Mouse (Mus musculus) olfactory bulb, adult 2 months (tissue): ENCODE measurements around the gene Rasa3. TPM values are rescaled to one million over a fixed set of nuclear protein-coding genes. Genes with fewer than 3 reads are reported as not detected.

ENCODE experiments used
- H3K27ac ChIP-seq: fragments of 200-500 bp; 2 replicates; pipeline ENCODE4 v1.5.1; 2012; ENCODE audit warnings: low read depth, low read length; ENCODE audit not compliant: insufficient read depth
- H3K4me1 ChIP-seq: fragments of 200-500 bp; 2 replicates; pipeline ENCODE4 v1.6.1; 2012; ENCODE audit warnings: low read length; ENCODE audit not compliant: control insufficient read depth, insufficient read depth
- H3K4me3 ChIP-seq: fragments of 200-500 bp; 2 replicates; pipeline ENCODE4 v1.5.1; 2012; ENCODE audit warnings: mild to moderate bottlenecking, low read depth, low read length, moderate library complexity; ENCODE audit not compliant: insufficient read depth
- CTCF ChIP-seq: fragments of 200-500 bp; IDR thresholded peaks from 2 replicates; pipeline ENCODE4 v1.5.1; 2012; ENCODE audit warnings: low read depth, mild to moderate bottlenecking, low read length, moderate library complexity; ENCODE audit not compliant: insufficient read depth
- POLR2A ChIP-seq: fragments of 200-500 bp; IDR thresholded peaks from 2 replicates; pipeline ENCODE4 v1.6.1; 2012; ENCODE audit warnings: mild to moderate bottlenecking, low read depth, low read length, moderate library complexity; ENCODE audit not compliant: insufficient read depth
- WGBS: fragments of 180-500 bp; shearing (Covaris S2); methylation state at CpG from one replicate; pipeline ENCODE4 v1.1.7; 2018; 5-methylcytosine and 5-hydroxymethylcytosine counted together
- polyA plus RNA-seq: library from polyadenylated mRNA; stranded (reverse); fragments of >200 nt; gene quantifications from 2 replicates; pipeline ENCODE4 v1.2.4, GENCODE M21; 2012; ENCODE audit warnings: low replicate concordance; ENCODE audit not compliant: missing spikeins, insufficient read depth, insufficient read length

Rasa3 gene
- polyA plus RNA-seq, 1 experiment, result not detected

DNA sequence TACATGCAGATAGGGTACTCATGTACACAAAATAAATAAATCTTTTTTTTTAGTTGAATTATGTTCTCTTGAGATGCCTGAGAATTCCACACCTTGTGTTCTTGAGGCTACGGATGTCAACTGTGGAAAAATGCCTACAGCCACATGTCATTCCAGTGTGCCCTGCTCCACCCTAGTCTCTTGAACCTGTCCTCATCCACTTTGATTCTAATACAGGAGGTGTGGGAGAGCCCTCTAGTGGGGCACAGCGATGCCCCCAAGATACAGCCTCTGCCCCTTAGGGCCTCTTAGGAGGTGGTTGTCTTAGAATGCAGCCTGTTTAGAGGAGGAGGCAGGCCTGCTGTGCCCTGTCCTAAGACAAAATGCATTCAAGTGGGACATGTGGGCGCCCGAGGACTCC is 10.5 kb upstream of the Rasa3 start:
- WGBS, result 72% methylated on average over 4 of the region's 4 CpGs

DNA sequence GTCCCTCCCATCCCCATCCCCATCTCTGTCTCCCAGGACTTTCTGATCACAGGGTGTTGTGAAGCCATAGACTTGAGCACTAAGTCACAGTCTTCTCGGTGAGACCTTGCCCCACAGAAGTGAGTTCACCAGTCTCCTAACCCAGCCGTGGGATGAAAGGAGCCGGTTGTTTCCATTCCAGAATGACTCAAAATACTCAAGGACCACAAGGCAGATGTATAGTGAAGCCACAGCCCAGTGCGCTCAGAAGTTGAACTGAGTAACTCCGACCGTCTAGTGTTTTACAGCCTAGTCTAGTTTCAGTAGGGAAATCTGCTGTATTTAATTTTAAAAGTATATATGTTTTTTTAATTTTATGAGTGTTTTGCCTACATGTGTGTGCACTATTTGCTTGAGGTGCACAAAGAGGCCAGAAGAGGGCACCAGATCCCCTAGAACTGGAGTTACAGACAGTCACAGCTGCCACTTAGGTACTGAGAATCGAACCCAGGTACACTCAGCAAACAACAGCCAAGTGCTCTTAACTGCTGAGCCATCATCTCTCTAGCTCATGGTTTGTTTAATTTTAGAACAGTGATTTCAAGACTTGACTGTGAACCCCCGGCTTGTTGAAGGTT is 9.8 kb upstream of the Rasa3 start:
- no peak overlapping the region for H3K27ac ChIP-seq
- TF ChIP-seq CTCF (no peak), POLR2A (no peak)
- no peak overlapping the region for H3K4me3 ChIP-seq
- WGBS, result 90% methylated on average over 8 of the region's 8 CpGs
- peaks cover 6% of the 10 kb centered on the region; the same call in 1 of the 2 replicates for H3K4me1 ChIP-seq

More for the DNA sequence above, 10.5 kb upstream of the Rasa3 start:
- TF ChIP-seq POLR2A, result no peak
- TF ChIP-seq CTCF, result no peak
- H3K27ac ChIP-seq, result no peak overlapping the region
- no peak overlapping the region for H3K4me3 ChIP-seq
- peaks cover 11% of the 10 kb centered on the region; the same call in 1 of the 2 replicates for H3K4me1 ChIP-seq

DNA sequence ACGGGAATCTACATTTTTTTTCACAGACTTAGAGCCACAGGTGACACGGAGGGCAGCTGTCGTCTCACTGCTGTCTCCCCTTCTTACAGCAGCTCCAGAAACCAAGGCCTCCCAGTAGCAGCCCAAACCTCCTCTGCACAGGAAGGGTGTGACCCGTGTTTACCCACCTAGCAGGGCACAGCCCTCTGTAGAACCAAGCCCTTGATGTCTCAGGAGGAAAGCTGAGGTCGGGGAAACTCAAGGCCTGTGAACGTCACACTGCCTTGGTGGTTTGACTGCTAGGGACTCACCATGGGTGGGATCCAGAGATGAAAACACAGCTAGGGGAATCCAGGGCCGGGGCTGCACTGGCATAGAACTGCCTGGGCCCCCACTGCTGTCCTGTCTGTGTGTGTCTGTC is 9.0 kb upstream of the Rasa3 start:
- H3K4me1 ChIP-seq, result peaks cover 6% of the 10 kb centered on the region; the same call in 1 of the 2 replicates
- H3K27ac ChIP-seq, result no peak overlapping the region
- WGBS, result 84% methylated on average over 7 of the region's 7 CpGs
- H3K4me3 ChIP-seq, result no peak overlapping the region
- TF ChIP-seq POLR2A (no peak), CTCF (no peak)

GRCm38 (mm10) chr8:13685674-13686314 is 8.4 kb upstream of the Rasa3 start:
- Histone ChIP-seq H3K4me3 (no peak overlapping the region), H3K4me1 (peaks cover 6% of the 10 kb centered on the region; the same call in 1 of the 2 replicates), H3K27ac (no peak overlapping the region)
- TF ChIP-seq CTCF (no peak), POLR2A (no peak)
- WGBS, result 95% methylated on average over 16 of the region's 16 CpGs

GRCm38 (mm10) chr8:13684131-13684530 is 6.7 kb upstream of the Rasa3 start:
- Histone ChIP-seq H3K4me3 (no peak overlapping the region), H3K27ac (no peak overlapping the region), H3K4me1 (peaks cover 6% of the 10 kb centered on the region; the same call in 1 of the 2 replicates)
- WGBS, result 72% methylated on average over 7 of the region's 7 CpGs
- TF ChIP-seq CTCF, result no peak
- no peak for TF ChIP-seq POLR2A

DNA sequence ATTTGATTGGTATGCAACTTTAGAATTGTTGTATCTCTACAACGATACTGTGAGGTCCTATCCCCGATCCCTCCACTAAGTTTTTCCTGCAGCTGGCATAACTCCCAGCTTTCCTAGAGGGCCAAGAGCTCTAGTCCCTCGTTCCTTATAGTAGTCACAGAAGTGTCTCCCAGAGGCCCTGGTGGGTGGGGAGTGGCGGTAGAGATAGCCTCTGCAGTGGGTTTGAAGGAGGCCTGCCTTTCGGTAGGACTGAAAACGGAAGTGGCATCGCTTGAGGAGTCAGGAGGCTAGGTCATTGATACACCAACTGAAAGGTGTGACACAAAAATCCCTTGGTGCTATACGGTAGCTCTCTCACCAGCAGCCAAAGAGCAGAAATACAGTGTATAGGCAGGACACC is 779 bp upstream of the Rasa3 start:
- 44% methylated on average over 8 of the region's 8 CpGs for WGBS
- TF ChIP-seq CTCF (no peak), POLR2A (no peak)
- Histone ChIP-seq H3K27ac (no peak overlapping the region), H3K4me1 (peaks cover 12% of the 10 kb centered on the region), H3K4me3 (no peak overlapping the region)

- peak overlapping the region; percentile 90 for H3K27ac ChIP-seq
- TF ChIP-seq CTCF (no peak), POLR2A (no peak)
- under 1% methylated on average over 47 of the region's 47 CpGs for WGBS
- H3K4me1 ChIP-seq, result peaks cover 17% of the 10 kb centered on the region
- H3K4me3 ChIP-seq, result peak overlapping the region; percentile 92
Observed at GRCm38 (mm10) chr8:13676701-13677412, 546 bp downstream of the Rasa3 start.

- H3K27ac ChIP-seq, result peak overlapping the region; percentile 90
- peaks cover 18% of the 10 kb centered on the region for H3K4me1 ChIP-seq
- WGBS, result under 1% methylated on average over 12 of the region's 12 CpGs
- TF ChIP-seq POLR2A (no peak), CTCF (no peak)
- H3K4me3 ChIP-seq, result peak overlapping the region; percentile 92
Observed at GRCm38 (mm10) chr8:13676302-13676700, 1.1 kb downstream of the Rasa3 start.

DNA sequence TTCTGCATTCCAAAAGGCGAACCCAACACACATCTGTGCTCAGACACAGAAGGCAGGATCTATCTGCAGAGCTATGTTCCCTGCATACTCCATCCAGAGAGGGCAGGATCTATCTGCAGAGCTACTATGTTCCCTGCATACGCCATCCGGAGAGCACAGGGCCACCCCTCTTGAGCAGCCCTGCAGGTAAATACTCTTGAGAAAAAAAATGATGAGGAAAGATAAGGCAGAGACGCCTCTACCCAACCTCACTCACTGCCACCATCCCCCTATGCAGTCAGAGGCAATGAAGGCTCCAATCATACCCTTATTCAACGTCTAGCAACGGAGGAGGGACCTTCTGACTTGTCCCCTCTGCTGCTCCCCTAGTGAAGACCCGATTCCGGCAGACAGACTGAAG is 1.9 kb downstream of the Rasa3 start:
- TF ChIP-seq CTCF (no peak), POLR2A (no peak)
- Histone ChIP-seq H3K4me1 (peaks cover 25% of the 10 kb centered on the region), H3K4me3 (peak overlapping the region; percentile 92), H3K27ac (peak overlapping the region; percentile 90)
- whole genome bisulfite sequencing, result 10% methylated on average over 8 of the region's 8 CpGs
